Mouse (Mus musculus): ENCODE results near the gene Slc35c2. TPM values are rescaled to one million over a fixed set of nuclear protein-coding genes. Genes with fewer than 3 reads are reported as not detected.

Slc35c2 gene
- polyA plus RNA-seq, 1 experiment from 2014 or later = 53.0 TPM

DNA sequence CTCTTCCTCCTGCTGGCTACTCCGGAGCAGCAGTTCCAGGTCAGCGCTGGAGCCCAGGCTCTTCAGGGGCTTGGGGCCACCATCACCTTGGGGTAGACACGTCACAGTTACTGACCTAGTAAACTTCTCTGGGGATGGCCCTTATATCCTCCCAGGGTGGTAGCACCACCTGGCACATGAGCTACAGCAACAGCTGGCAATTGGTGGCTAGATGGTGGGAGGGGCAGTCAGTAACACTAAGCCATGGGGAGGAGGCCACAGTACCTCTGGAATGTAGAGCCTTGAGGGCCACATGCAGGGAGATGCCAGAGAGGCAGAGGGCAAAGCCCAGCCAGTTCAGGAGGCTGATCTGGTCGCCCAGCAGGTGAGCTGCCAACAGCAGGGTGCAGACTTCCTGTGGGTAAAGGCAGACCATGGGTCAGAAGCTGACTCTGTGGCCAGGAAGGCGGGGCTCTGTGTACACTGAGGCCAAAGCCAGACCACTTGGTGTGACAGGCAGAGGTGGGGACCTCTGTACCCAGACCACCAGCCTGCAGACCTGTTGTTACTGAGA is 10.4 kb downstream of the Slc35c2 start:
- Histone ChIP-seq H3K27me3 (replicated peaks; ENCODE audit: control insufficient read depth, insufficient read depth, low read length) (no peaks in the 10 kb centered on the region; the same call in 1 of the 2 replicates), H3K9me3 (ENCODE audit: control insufficient read depth, low read length) (no peaks in the 10 kb centered on the region), H3K27ac (ENCODE audit: low read depth, low read length) (no peak overlapping the region), H3K9ac (ENCODE audit: low read depth, low read length) (no peak overlapping the region), H3K4me3 (ENCODE audit: low read depth, low read length) (no peak overlapping the region), H3K4me1 (replicated peaks; ENCODE audit: control insufficient read depth, insufficient read depth, low read length) (no peaks in the 10 kb centered on the region), H3K36me3 (ENCODE audit: control insufficient read depth, insufficient read depth, low read length) (no peaks in the 10 kb centered on the region; the same call in 1 of the 2 replicates), H3K4me2 (no peak overlapping the region)
- ATAC-seq (replicated peaks; ENCODE audit: low FRiP score) (no peak), DNase-seq (ENCODE audit: low spot score) (no peak)
- WGBS = 89% methylated on average over 5 of the region's 5 CpGs

DNA sequence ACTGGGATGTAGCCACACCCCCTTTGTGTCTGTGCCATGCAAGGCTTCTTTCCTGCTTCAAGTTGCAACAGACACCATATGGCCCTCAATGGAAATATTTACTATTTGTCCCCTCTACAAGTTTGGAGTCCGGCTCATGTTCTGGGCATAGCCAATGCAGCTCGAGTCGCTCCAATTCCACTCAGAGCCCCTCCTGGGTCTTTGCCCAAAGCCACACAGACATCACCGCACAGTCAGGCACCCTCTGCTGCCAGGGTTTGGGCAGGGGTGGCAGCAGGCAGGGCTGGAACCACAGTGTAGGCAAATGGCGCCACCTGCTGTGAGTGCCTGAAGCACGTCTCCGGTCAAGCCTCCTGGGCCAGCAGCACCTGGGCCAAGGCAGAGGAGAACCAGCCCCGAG is 11.8 kb downstream of the Slc35c2 start:
- Histone ChIP-seq H3K9me3 (ENCODE audit: control insufficient read depth, low read length) (no peaks in the 10 kb centered on the region), H3K4me3 (ENCODE audit: low read depth, low read length) (no peak overlapping the region), H3K36me3 (ENCODE audit: control insufficient read depth, insufficient read depth, low read length) (no peaks in the 10 kb centered on the region; the same call in 1 of the 2 replicates), H3K4me1 (replicated peaks; ENCODE audit: control insufficient read depth, insufficient read depth, low read length) (no peaks in the 10 kb centered on the region), H3K27me3 (replicated peaks; ENCODE audit: control insufficient read depth, insufficient read depth, low read length) (no peaks in the 10 kb centered on the region; the same call in none of the 2 replicates), H3K27ac (ENCODE audit: low read depth, low read length) (no peak overlapping the region), H3K9ac (ENCODE audit: low read depth, low read length) (no peak overlapping the region), H3K4me2 (no peak overlapping the region)
- WGBS = 37% methylated on average over 8 of the region's 8 CpGs
- DNase-seq (ENCODE audit: low spot score) (no peak), ATAC-seq (replicated peaks; ENCODE audit: low FRiP score) (0 out of 2 replicates have a peak, but pooled peaks have one; percentile 29)

DNA sequence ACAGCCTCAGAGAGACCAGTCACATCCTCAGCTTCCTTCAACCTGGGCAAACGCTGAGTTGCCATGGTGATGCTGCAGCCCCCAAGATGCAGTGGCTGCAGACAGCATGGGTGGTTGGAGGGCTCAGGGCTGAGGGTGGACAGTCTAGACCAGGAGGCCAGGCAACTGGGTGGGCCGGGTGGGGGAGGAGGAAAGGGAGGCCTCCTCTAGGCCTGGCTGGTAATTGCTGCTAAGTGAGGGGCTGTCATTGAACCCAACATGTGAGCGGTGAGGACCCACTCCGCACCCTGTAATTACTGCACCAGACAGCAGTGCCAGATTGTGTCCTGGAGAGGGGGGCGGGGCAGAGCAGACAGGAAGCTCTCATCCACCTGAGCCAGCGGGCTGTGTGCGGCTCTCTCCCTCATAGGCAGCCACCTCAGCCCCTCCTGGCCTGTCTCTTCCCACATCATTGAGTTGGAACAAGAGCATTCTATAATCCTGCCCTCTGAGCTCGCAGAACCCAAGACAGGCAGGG is 12.5 kb downstream of the Slc35c2 start:
- no peak overlapping the region for H3K27ac ChIP-seq (ENCODE audit: low read depth, low read length)
- no peak overlapping the region for H3K4me2 ChIP-seq
- no peak overlapping the region for H3K9ac ChIP-seq (ENCODE audit: low read depth, low read length)
- H3K4me1 ChIP-seq (replicated peaks; ENCODE audit: control insufficient read depth, insufficient read depth, low read length) = no peaks in the 10 kb centered on the region
- ATAC-seq (replicated peaks; ENCODE audit: low FRiP score) (no peak), DNase-seq (ENCODE audit: low spot score) (no peak)
- no peaks in the 10 kb centered on the region; the same call in 1 of the 2 replicates for H3K36me3 ChIP-seq (ENCODE audit: control insufficient read depth, insufficient read depth, low read length)
- no peaks in the 10 kb centered on the region for H3K9me3 ChIP-seq (ENCODE audit: control insufficient read depth, low read length)
- WGBS = 68% methylated on average over 8 of the region's 8 CpGs
- H3K27me3 ChIP-seq (replicated peaks; ENCODE audit: control insufficient read depth, insufficient read depth, low read length) = no peaks in the 10 kb centered on the region; the same call in none of the 2 replicates
- no peak overlapping the region for H3K4me3 ChIP-seq (ENCODE audit: low read depth, low read length)

DNA sequence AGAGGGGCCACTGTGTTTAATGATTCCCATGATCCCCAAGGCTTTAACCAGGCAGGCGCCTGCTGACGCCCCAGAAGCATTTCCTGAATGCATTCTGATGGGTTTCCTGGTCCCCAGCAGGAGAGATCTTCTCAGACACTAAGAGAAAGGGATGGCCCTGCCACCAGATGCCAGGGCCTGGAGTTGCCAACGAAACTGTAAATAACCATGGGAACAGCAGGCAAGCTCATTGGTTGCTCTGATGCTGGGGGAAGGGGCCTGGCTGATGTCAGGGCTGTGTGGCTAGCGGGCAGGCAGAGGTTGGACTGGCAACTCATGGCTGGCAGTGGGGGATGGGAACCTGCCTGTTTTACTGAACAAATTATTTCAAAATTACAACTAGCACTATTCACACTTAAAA is 14.1 kb downstream of the Slc35c2 start:
- H3K36me3 ChIP-seq (ENCODE audit: control insufficient read depth, insufficient read depth, low read length) = no peaks in the 10 kb centered on the region; the same call in 1 of the 2 replicates
- H3K4me2 ChIP-seq = no peak overlapping the region
- 36% methylated on average over 4 of the region's 4 CpGs for WGBS
- no peak overlapping the region for H3K27ac ChIP-seq (ENCODE audit: low read depth, low read length)
- H3K9me3 ChIP-seq (ENCODE audit: control insufficient read depth, low read length) = no peaks in the 10 kb centered on the region
- H3K9ac ChIP-seq (ENCODE audit: low read depth, low read length) = no peak overlapping the region
- DNase-seq (ENCODE audit: low spot score) (no peak), ATAC-seq (replicated peaks; ENCODE audit: low FRiP score) (no peak)
- no peaks in the 10 kb centered on the region; the same call in none of the 2 replicates for H3K27me3 ChIP-seq (replicated peaks; ENCODE audit: control insufficient read depth, insufficient read depth, low read length)
- no peaks in the 10 kb centered on the region for H3K4me1 ChIP-seq (replicated peaks; ENCODE audit: control insufficient read depth, insufficient read depth, low read length)
- no peak overlapping the region for H3K4me3 ChIP-seq (ENCODE audit: low read depth, low read length)

DNA sequence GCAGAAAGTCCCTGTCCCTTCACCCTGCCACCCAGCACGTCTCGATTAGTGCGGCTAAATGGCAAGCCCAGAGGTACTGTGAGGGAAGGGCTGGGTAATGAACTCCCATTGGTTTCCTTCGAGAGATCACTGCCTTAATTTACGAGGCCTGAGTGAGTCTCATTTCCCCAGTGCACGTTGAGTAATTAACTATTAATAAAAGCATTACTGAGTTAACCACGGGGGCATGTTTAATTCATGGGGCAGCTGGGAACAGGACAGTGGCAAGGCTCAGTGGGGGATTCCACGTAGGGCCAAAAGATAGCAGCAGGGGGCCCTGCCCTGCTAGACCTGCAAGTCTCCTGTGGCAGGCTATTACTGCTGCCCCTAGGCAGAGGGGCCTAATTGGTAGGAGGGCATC is 16.3 kb downstream of the Slc35c2 start:
- Histone ChIP-seq H3K36me3 (ENCODE audit: control insufficient read depth, insufficient read depth, low read length) (no peaks in the 10 kb centered on the region), H3K27me3 (replicated peaks; ENCODE audit: control insufficient read depth, insufficient read depth, low read length) (peaks cover 8% of the 10 kb centered on the region), H3K4me1 (replicated peaks; ENCODE audit: control insufficient read depth, insufficient read depth, low read length) (no peaks in the 10 kb centered on the region), H3K4me2 (no peak overlapping the region), H3K9ac (ENCODE audit: low read depth, low read length) (no peak overlapping the region), H3K9me3 (ENCODE audit: control insufficient read depth, low read length) (no peaks in the 10 kb centered on the region), H3K27ac (ENCODE audit: low read depth, low read length) (no peak overlapping the region), H3K4me3 (ENCODE audit: low read depth, low read length) (no peak overlapping the region)
- 26% methylated on average over 8 of the region's 8 CpGs for WGBS
- no peak for ATAC-seq (replicated peaks; ENCODE audit: low FRiP score)
- DNase-seq (ENCODE audit: low spot score) = no peak

DNA sequence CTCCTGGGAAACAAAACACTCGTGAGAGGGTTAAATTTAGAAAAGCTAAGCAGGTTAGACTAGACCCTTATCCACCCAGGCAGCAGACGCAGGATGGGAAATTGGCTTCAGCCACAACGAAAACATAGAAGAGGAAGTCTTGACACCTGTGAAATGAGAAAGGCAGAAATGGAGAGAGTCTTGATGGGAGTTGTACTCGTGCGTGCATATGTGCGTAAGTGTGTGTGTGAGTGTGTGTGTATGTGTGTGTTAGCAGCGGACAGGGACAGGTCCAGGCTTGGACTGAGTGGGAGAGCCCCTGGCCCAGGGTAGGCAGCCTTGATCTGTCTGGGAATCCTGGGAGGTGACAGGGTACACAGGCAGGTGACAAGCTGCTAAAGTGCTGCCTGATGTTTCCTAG is 16.8 kb downstream of the Slc35c2 start:
- peaks cover 9% of the 10 kb centered on the region for H3K27me3 ChIP-seq (replicated peaks; ENCODE audit: control insufficient read depth, insufficient read depth, low read length)
- ATAC-seq (replicated peaks; ENCODE audit: low FRiP score) (no peak), DNase-seq (ENCODE audit: low spot score) (no peak)
- no peak overlapping the region for H3K27ac ChIP-seq (ENCODE audit: low read depth, low read length)
- H3K4me3 ChIP-seq (ENCODE audit: low read depth, low read length) = no peak overlapping the region
- H3K4me2 ChIP-seq = no peak overlapping the region
- H3K9me3 ChIP-seq (ENCODE audit: control insufficient read depth, low read length) = no peaks in the 10 kb centered on the region
- WGBS = 52% methylated on average over 7 of the region's 7 CpGs
- no peaks in the 10 kb centered on the region for H3K36me3 ChIP-seq (ENCODE audit: control insufficient read depth, insufficient read depth, low read length)
- H3K4me1 ChIP-seq (replicated peaks; ENCODE audit: control insufficient read depth, insufficient read depth, low read length) = no peaks in the 10 kb centered on the region
- H3K9ac ChIP-seq (ENCODE audit: low read depth, low read length) = no peak overlapping the region

DNA sequence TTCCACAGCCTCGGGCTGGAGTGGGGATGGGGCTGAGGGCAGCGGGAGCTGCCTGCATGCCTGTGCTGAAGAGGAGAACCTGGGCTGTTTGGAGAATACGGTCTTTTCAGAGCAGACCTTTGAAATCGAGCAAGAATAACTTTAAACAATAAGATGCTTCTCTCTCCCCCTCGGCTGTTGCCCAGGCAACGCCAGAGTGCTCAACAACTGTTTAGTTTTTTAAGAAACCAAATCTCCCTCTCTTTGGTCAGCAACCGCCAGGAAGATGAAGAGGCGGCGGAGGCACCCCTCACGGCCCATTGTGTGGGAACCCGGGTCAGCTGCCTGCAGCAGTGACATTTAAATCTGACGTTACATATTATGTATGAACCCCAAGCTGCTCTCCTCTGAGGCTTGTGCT is 20.9 kb downstream of the Slc35c2 start:
- Histone ChIP-seq H3K4me2 (no peak overlapping the region), H3K27me3 (replicated peaks; ENCODE audit: control insufficient read depth, insufficient read depth, low read length) (peaks cover 19% of the 10 kb centered on the region)

DNA sequence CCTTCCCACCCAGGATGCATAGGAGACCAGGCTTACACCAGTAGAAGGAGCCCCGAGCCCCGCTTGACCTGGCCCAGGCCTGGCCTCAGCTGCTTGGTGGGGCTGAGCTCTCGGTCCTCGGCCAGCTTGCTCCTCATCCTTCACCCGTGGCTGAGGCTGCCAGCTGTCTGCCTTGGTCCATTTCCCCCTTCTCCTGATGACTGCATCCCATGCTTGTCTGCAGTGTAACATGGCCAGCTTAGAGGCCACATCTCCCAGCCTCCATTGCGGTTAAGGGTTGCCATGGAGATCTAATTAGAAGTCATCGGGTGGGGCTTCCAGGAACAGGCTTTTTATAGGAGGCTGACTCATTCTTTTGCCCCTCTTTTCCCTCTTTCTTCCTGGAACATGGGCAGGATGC is 23.8 kb downstream of the Slc35c2 start:
- H3K9me3 ChIP-seq (ENCODE audit: control insufficient read depth, low read length) = no peaks in the 10 kb centered on the region
- no peak for ATAC-seq (replicated peaks; ENCODE audit: low FRiP score)
- DNase-seq (ENCODE audit: low spot score) = no peak
- H3K4me3 ChIP-seq (ENCODE audit: low read depth, low read length) = no peak overlapping the region
- no peak overlapping the region for H3K4me2 ChIP-seq
- WGBS = 71% methylated on average over 7 of the region's 7 CpGs
- H3K36me3 ChIP-seq (ENCODE audit: control insufficient read depth, insufficient read depth, low read length) = no peaks in the 10 kb centered on the region
- H3K9ac ChIP-seq (ENCODE audit: low read depth, low read length) = no peak overlapping the region
- no peaks in the 10 kb centered on the region for H3K4me1 ChIP-seq (replicated peaks; ENCODE audit: control insufficient read depth, insufficient read depth, low read length)
- H3K27me3 ChIP-seq (replicated peaks; ENCODE audit: control insufficient read depth, insufficient read depth, low read length) = peaks cover 24% of the 10 kb centered on the region
- no peak overlapping the region for H3K27ac ChIP-seq (ENCODE audit: low read depth, low read length)

More for the DNA sequence above, 20.9 kb downstream of the Slc35c2 start:
- ATAC-seq (replicated peaks; ENCODE audit: low FRiP score) (no peak), DNase-seq (ENCODE audit: low spot score) (no peak)
- Histone ChIP-seq H3K9ac (ENCODE audit: low read depth, low read length) (no peak overlapping the region), H3K4me1 (replicated peaks; ENCODE audit: control insufficient read depth, insufficient read depth, low read length) (no peaks in the 10 kb centered on the region), H3K9me3 (ENCODE audit: control insufficient read depth, low read length) (no peaks in the 10 kb centered on the region), H3K4me3 (ENCODE audit: low read depth, low read length) (no peak overlapping the region), H3K27ac (ENCODE audit: low read depth, low read length) (no peak overlapping the region), H3K36me3 (ENCODE audit: control insufficient read depth, insufficient read depth, low read length) (no peaks in the 10 kb centered on the region)
- WGBS = 34% methylated on average over 12 of the region's 12 CpGs

DNA sequence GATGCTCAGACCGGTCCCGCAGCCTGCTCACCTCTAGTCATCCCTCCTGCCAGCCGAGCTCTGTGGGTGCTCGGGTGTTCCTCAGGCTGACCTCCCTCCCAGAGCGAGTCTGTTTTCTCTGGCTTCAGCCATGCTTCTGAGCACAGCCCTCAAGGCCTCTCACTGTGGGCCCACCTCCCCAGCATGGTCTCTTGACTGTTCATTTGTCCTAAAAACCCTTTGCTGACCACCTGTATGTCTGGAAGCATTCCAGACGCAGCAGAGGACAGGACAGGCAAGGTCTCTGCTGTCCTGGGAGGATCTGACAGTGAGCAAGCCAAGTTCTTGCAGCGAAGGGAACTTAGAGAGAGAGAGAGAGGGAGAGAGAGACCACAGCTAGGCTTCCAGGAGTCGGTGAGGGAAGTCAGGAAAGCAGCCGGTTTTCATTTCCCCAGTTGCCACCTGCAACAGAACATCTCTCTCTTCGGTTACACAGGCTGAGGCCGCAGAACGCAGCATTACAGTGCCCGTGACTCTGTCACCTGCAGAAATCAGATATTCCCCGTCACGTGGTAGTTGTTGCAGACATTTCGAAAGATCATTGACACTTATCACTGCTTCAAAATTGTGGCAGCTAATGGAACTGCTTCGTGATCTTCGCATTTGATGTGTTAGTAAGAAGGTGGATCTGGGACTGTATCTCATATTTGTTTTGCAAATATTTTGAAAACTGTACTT is 25.2 kb downstream of the Slc35c2 start:
- ATAC-seq (replicated peaks; ENCODE audit: low FRiP score) (no peak), DNase-seq (ENCODE audit: low spot score) (no peak)
- H3K9ac ChIP-seq (ENCODE audit: low read depth, low read length) = no peak overlapping the region
- peaks cover 25% of the 10 kb centered on the region for H3K27me3 ChIP-seq (replicated peaks; ENCODE audit: control insufficient read depth, insufficient read depth, low read length)
- no peak overlapping the region for H3K4me2 ChIP-seq
- 56% methylated on average over 18 of the region's 18 CpGs for WGBS
- H3K36me3 ChIP-seq (ENCODE audit: control insufficient read depth, insufficient read depth, low read length) = no peaks in the 10 kb centered on the region
- no peaks in the 10 kb centered on the region for H3K4me1 ChIP-seq (replicated peaks; ENCODE audit: control insufficient read depth, insufficient read depth, low read length)
- no peak overlapping the region for H3K27ac ChIP-seq (ENCODE audit: low read depth, low read length)
- H3K4me3 ChIP-seq (ENCODE audit: low read depth, low read length) = no peak overlapping the region
- no peaks in the 10 kb centered on the region for H3K9me3 ChIP-seq (ENCODE audit: control insufficient read depth, low read length)
